Mouse (Mus musculus) left cerebral cortex, adult 2 months (tissue): ENCODE results near the gene Pnpla2. TPM values are rescaled to one million over a fixed set of nuclear protein-coding genes. Genes with fewer than 3 reads are reported as not detected.

Experiments used
- DNase-seq, 2 experiments: peaks; one replicate each; pipeline ENCODE4 v3.0.0; 2021 to 2022; ENCODE audit warnings: low spot score in 2 of 2, mixed read lengths in 1 of 2; ENCODE audit errors: extremely low spot score in 1 of 2
- H3K27ac ChIP-seq: fragments of 200-600 bp; 2 replicates; pipeline ENCODE4 v1.8.1; 2022
- H3K4me3 ChIP-seq: fragments of 200-600 bp; 2 replicates; pipeline ENCODE4 v1.8.1; 2022
- CTCF ChIP-seq: fragments of 200-600 bp; IDR thresholded peaks from 2 replicates; pipeline ENCODE4 v1.8.1; 2022; ENCODE audit warnings: antibody characterized with exemption, mild to moderate bottlenecking, moderate library complexity
- intact Hi-C: fragments of 180-260 bp; cut with DNase I; formaldehyde crosslinking; loops from one replicate; pipeline ENCODE4 v1.15.1; 2025
- total RNA-seq, 2 experiments: library from RNA; stranded (reverse); gene quantifications; 2 replicates each; pipeline ENCODE4 v1.2.3; 2021

Gene Pnpla2
- total RNA-seq, 2 experiments from 2014 or later = 26.0 to 31.7 TPM

- peak overlapping the region; percentile 62 for H3K4me3 ChIP-seq
These were observed 22.1 kb upstream of the Pnpla2 start for GRCm38 (mm10) chr7:141432741-141433516.

GRCm38 (mm10) chr7:141433517-141434400 is 21.2 kb upstream of the Pnpla2 start:
- peak overlapping the region; percentile 87 for H3K27ac ChIP-seq
- TF ChIP-seq CTCF = no peak
- intact Hi-C loops = no loop called here

More at GRCm38 (mm10) chr7:141432741-141433516, 22.1 kb upstream of the Pnpla2 start:
- intact Hi-C loops = no loop called here
- no peak; the same call in 1 of the 2 replicates for TF ChIP-seq CTCF
- H3K27ac ChIP-seq = peak overlapping the region; percentile 87
- no peak for DNase-seq

GRCm38 (mm10) chr7:141434464-141434863 is 20.5 kb upstream of the Pnpla2 start:
- peak overlapping the region; percentile 87 for H3K27ac ChIP-seq
- intact Hi-C loops = no loop called here
- no peak for TF ChIP-seq CTCF
- H3K4me3 ChIP-seq = peak overlapping the region; percentile 62
- DNase-seq = peak; percentile 59 to 63

More at GRCm38 (mm10) chr7:141433517-141434400, 21.2 kb upstream of the Pnpla2 start:
- no peak for DNase-seq
- H3K4me3 ChIP-seq = peak overlapping the region; percentile 62

GRCm38 (mm10) chr7:141435129-141435855 is 19.7 kb upstream of the Pnpla2 start:
- DNase-seq = peak in 1 of 2 experiments; percentile 64
- Histone ChIP-seq H3K4me3 (peak overlapping the region; percentile 62), H3K27ac (peak overlapping the region; percentile 87)
- intact Hi-C loops = no loop called here
- TF ChIP-seq CTCF = no peak

- intact Hi-C loops = no loop called here
- H3K4me3 ChIP-seq = peak overlapping the region; percentile 62
- DNase-seq = no peak
- peak overlapping the region; percentile 94 for H3K27ac ChIP-seq
- TF ChIP-seq CTCF = no peak
These were observed 19.0 kb upstream of the Pnpla2 start for GRCm38 (mm10) chr7:141435856-141436522.

- Histone ChIP-seq H3K27ac (peak overlapping the region; percentile 94), H3K4me3 (peak overlapping the region; percentile 81)
- no peak for DNase-seq
- TF ChIP-seq CTCF = no peak
- intact Hi-C loops = no loop called here
These were observed 18.5 kb upstream of the Pnpla2 start for GRCm38 (mm10) chr7:141436523-141436892.

- intact Hi-C loops = loop anchor here (1.0 kb wide), 1 partner anchor 28 kb away; no protein-coding TSS in a partner anchor
- peak within 1 kb of the TSS; percentile 94 for H3K27ac ChIP-seq
- H3K4me3 ChIP-seq = peak within 1 kb of the TSS; percentile 81
- peak; percentile 80 for TF ChIP-seq CTCF
- DNase-seq = peak; percentile 83 to 84
These were observed 17.5 kb upstream of the Pnpla2 start, which contains the start of gene Slc25a22 for GRCm38 (mm10) chr7:141437178-141438120. Gene Slc25a22 (minus strand): TSS chr7:141437892.

- peak overlapping the region; percentile 81; the same call in 1 of the 2 replicates for H3K4me3 ChIP-seq
- intact Hi-C loops = no loop called here
- no peak for DNase-seq
- no peak for TF ChIP-seq CTCF
- H3K27ac ChIP-seq = peak overlapping the region; percentile 94
These were observed 16.6 kb upstream of the Pnpla2 start for GRCm38 (mm10) chr7:141438201-141438968.

GRCm38 (mm10) chr7:141439140-141439679 is 15.8 kb upstream of the Pnpla2 start:
- intact Hi-C loops = no loop called here
- DNase-seq = no peak
- no peak overlapping the region for H3K27ac ChIP-seq
- no peak overlapping the region for H3K4me3 ChIP-seq
- no peak for TF ChIP-seq CTCF
